Mouse (Mus musculus): ENCODE measurements around the gene Spata13. TPM values are rescaled to one million over a fixed set of nuclear protein-coding genes. Genes with fewer than 3 reads are reported as not detected.

Spata13 gene
- polyA plus RNA-seq, 1 experiment from 2014 or later: 14.0 TPM

DNA sequence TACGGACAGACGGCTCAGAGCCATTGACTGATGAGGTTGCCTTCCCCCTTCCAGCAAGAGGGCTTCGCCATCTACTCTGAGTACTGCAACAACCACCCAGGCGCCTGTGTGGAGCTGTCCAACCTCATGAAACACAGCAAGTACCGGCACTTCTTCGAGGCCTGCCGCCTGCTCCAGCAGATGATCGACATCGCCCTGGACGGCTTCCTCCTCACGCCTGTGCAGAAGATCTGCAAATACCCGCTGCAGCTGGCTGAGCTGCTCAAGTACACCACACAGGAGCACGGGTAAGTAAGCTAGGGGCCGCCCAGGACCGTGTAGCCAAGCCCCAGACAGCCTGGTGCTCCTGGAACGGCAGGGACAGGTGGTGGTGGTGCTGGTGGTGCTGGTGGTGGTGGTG lies 117.8 kb downstream of the Spata13 start:
- Histone ChIP-seq H3K27me3 (ENCODE audit: low read depth, poor library complexity, severe bottlenecking) (no peaks in the 10 kb centered on the region), H3K4me1 (no peaks in the 10 kb centered on the region), H3K9me3 (replicated peaks) (no peaks in the 10 kb centered on the region), H3K4me3 (no peak overlapping the region), H3K36me3 (peaks cover 35% of the 10 kb centered on the region), H3K27ac (no peak overlapping the region)
- WGBS: 95% methylated on average over 16 of the region's 16 CpGs
- no peak for DNase-seq (ENCODE audit: low spot score)

DNA sequence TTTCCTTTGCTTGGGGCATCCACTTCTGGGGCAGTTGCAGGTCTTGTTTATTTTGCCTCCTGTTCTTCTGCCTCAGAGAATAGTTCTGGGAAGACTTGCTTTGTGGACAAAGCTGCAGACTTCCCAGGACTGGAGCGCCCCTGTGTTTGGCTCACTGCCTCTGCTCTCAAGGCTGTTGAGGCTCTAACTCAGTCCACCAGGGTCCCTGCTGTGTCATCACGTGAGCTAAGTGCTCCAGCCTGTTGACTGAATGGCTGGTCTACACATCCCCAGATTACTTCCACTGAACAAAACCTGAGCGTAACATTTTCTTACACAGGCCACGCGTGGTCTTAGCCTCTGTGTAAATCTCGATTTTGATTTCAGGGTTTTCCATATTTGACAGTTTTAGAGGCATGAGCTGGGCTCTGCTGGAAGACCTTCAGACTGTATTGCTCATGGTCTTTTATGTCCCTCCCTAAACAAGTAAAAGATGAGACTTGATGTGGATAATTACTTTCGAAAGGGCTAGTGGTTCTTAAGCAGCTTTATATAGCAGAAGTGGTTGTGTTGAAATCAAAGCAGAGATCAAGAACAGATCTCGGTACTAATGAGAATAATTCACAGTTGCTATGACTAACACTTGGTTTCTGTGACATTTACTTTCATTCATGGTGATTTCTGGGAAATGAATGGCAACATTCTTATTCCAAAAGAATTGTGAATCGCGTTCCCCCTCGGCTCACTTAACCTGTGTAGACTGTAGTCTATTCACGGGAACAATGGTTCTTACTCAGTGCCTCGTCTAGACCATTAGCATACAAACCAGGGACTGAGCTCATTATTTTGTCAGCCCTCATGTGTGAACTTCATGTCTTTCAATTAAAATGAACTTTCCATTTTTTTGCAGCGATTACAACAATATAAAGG lies 119.3 kb downstream of the Spata13 start:
- Histone ChIP-seq H3K36me3 (peaks cover 26% of the 10 kb centered on the region), H3K27ac (no peak overlapping the region), H3K9me3 (replicated peaks) (no peaks in the 10 kb centered on the region), H3K27me3 (ENCODE audit: low read depth, poor library complexity, severe bottlenecking) (no peaks in the 10 kb centered on the region), H3K4me3 (no peak overlapping the region), H3K4me1 (no peaks in the 10 kb centered on the region)
- 92% methylated on average over 14 of the region's 14 CpGs for WGBS
- DNase-seq (ENCODE audit: low spot score): no peak

DNA sequence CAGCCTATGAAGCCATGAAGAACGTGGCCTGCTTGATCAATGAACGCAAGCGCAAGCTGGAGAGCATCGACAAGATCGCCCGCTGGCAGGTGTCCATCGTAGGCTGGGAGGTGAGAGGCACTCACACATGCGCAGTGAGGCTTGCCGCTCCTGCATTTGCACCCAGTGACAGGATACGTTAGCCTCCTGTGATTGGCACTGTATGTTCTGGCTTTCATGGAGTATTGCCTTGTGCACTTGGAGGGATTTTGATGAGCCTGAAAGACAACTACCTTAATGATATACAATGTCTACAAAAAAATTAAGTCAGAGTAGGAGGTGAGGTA lies 120.0 kb downstream of the Spata13 start:
- Histone ChIP-seq H3K9me3 (replicated peaks) (no peaks in the 10 kb centered on the region), H3K4me1 (no peaks in the 10 kb centered on the region), H3K4me3 (no peak overlapping the region), H3K27ac (no peak overlapping the region), H3K27me3 (ENCODE audit: low read depth, poor library complexity, severe bottlenecking) (no peaks in the 10 kb centered on the region), H3K36me3 (peaks cover 25% of the 10 kb centered on the region)
- WGBS: 97% methylated on average over 10 of the region's 10 CpGs
- DNase-seq (ENCODE audit: low spot score): no peak

DNA sequence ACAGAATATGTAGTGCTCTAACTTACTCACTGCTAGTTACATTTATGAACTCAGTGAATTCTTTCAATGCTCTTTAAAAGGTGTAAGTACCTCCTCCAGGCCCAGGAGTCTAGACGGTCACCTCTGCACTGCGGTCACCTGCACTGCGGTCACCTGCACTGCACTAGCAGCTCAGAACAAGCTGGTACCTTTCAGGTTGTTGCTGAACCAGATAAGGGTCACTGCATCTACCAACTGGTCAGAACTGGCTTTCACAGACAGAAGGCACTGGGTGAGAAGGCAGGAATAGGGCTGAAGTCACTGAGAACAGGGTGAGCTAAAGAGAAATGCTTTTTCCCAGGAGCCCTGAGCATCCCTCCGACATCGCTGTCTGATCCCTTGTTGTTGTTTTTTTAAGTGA lies 120.9 kb downstream of the Spata13 start:
- H3K9me3 ChIP-seq (replicated peaks): no peaks in the 10 kb centered on the region
- H3K27me3 ChIP-seq (ENCODE audit: low read depth, poor library complexity, severe bottlenecking): no peaks in the 10 kb centered on the region
- 98% methylated on average over 5 of the region's 5 CpGs for WGBS
- no peak overlapping the region for H3K4me3 ChIP-seq
- no peaks in the 10 kb centered on the region for H3K4me1 ChIP-seq
- peaks cover 28% of the 10 kb centered on the region for H3K36me3 ChIP-seq
- DNase-seq (ENCODE audit: low spot score): no peak
- no peak overlapping the region for H3K27ac ChIP-seq

DNA sequence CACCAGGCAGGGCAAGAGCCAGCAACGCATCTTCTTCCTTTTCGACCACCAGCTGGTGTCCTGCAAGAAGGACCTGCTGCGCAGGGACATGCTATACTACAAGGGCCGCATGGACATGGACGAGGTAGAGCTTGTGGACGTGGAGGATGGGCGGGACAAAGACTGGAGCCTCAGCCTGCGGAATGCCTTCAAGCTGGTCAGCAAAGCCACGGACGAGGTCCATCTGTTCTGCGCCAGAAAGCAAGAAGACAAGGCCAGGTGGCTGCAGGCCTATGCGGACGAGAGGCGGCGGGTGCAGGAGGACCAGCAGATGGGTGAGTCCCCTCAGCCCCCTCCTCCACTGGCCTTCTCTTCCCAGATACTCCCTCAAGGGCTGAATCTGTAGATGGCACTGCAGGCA lies 122.5 kb downstream of the Spata13 start:
- 95% methylated on average over 15 of the region's 15 CpGs for WGBS
- Histone ChIP-seq H3K4me1 (no peaks in the 10 kb centered on the region), H3K36me3 (peaks cover 39% of the 10 kb centered on the region), H3K27ac (no peak overlapping the region), H3K27me3 (ENCODE audit: low read depth, poor library complexity, severe bottlenecking) (no peaks in the 10 kb centered on the region), H3K4me3 (no peak overlapping the region), H3K9me3 (replicated peaks) (no peaks in the 10 kb centered on the region)
- DNase-seq (ENCODE audit: low spot score): no peak

DNA sequence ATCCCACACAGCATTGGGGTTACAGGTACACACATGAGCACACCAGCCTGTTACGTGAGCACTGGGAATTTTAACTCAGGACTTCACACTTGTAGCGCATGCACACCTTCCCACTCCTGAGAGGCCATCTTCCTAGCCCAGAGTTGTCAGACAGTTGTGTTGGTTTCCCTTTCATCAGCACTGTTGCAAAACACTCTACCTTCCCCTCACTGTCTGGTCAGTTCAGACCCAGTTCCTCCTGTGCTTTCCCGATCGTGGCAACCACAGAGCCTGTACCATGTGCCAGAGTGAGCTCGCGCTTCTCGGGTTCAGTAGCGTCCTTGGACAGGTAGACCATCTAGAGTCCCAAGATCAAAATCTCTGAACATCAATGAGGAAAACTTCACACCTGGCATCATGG lies 123.5 kb downstream of the Spata13 start:
- H3K9me3 ChIP-seq (replicated peaks): no peaks in the 10 kb centered on the region
- DNase-seq (ENCODE audit: low spot score): no peak
- no peak overlapping the region for H3K27ac ChIP-seq
- H3K27me3 ChIP-seq (ENCODE audit: low read depth, poor library complexity, severe bottlenecking): no peaks in the 10 kb centered on the region
- no peak overlapping the region for H3K4me3 ChIP-seq
- 97% methylated on average over 8 of the region's 8 CpGs for WGBS
- peaks cover 32% of the 10 kb centered on the region for H3K36me3 ChIP-seq
- no peaks in the 10 kb centered on the region for H3K4me1 ChIP-seq

DNA sequence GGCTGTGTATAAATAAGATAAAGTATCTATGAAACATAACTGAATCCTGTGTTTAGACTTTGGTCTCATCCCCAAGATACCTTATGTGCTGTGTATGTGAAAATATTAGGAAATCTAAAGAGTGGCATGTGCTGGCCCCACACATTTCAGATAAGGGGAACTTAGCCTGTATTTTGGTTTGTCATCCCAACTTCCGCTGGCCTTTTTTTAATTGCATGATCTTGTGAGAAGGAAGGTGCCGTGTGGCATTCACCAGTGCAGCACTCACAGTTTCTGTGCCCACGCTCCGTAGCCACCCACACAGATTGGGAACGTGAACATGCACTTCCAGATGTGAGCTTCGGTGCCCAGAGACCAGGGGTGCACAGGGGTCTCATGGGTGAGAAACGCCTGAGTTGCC lies 123.9 kb downstream of the Spata13 start:
- Histone ChIP-seq H3K9me3 (replicated peaks) (no peaks in the 10 kb centered on the region), H3K36me3 (peaks cover 32% of the 10 kb centered on the region), H3K4me1 (no peaks in the 10 kb centered on the region), H3K27ac (no peak overlapping the region), H3K4me3 (no peak overlapping the region), H3K27me3 (ENCODE audit: low read depth, poor library complexity, severe bottlenecking) (no peaks in the 10 kb centered on the region)
- no peak for DNase-seq (ENCODE audit: low spot score)
- WGBS: 92% methylated on average over 7 of the region's 7 CpGs

DNA sequence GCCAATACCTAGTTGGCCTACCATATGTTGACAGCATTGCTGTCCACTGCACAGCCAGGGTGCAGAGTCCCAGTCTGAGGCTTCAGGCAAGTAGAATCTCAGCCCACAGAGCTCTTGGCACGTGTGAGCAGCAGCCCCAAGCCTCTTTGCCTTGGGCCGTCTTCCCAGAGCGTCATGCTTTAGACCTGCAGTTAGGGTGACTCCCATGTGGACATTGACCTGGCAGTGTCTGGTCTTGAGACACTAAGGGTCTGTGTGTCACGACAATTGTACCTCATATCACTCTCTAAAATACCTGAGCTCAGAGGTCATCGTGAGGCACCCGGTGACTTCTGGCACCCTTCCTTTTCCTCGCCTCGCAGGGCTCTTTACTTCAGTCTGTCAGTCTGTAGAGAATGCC lies 125.3 kb downstream of the Spata13 start:
- Histone ChIP-seq H3K36me3 (peaks cover 32% of the 10 kb centered on the region), H3K27me3 (ENCODE audit: low read depth, poor library complexity, severe bottlenecking) (no peaks in the 10 kb centered on the region), H3K4me1 (no peaks in the 10 kb centered on the region), H3K9me3 (replicated peaks) (no peaks in the 10 kb centered on the region), H3K27ac (no peak overlapping the region), H3K4me3 (no peak overlapping the region)
- DNase-seq (ENCODE audit: low spot score): no peak
- WGBS: 94% methylated on average over 8 of the region's 8 CpGs

DNA sequence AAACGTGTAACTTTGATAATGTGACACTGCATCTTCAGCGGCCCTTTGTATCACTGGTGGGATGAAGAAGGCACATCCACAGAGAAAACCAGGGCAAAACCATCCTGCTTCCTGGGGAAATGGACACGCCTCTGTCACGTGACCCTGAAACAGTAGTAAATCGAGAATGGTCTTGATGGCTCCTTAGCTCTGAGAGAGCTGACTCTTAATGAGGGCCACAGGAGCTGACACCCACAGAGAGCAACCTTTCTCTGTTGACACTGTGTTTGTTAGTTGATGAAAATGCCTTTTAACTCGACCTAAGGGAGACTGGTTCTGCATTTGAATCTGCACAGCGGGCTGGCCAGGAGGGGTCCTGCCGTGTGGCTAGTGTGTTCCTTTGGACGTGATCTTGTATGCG lies 128.0 kb downstream of the Spata13 start:
- DNase-seq (ENCODE audit: low spot score): no peak
- Histone ChIP-seq H3K27me3 (ENCODE audit: low read depth, poor library complexity, severe bottlenecking) (no peaks in the 10 kb centered on the region), H3K36me3 (peaks cover 21% of the 10 kb centered on the region), H3K4me1 (peaks cover 8% of the 10 kb centered on the region), H3K9me3 (replicated peaks) (no peaks in the 10 kb centered on the region), H3K4me3 (no peak overlapping the region), H3K27ac (no peak overlapping the region)
- 78% methylated on average over 10 of the region's 10 CpGs for WGBS

DNA sequence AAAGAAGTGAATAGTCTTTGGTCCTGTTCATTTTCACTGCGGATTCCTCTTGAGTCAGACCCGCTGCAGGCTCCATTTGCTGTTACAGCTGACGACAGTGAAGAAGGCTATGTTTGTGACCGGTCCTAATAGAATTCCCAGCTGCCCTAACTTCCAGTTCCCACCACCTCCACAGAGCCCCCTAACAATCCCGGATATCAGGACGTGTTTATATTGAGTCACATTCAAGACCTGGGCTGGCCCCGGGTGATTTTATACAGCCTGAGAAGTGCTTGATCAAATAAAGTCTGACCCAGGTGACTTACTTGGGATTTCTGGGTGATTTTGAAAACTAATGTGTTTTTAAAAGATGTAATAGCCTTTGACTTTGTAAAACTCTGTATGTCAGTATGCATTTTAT lies 129.0 kb downstream of the Spata13 start:
- Histone ChIP-seq H3K4me1 (peaks cover 8% of the 10 kb centered on the region), H3K9me3 (replicated peaks) (no peaks in the 10 kb centered on the region), H3K4me3 (no peak overlapping the region), H3K27ac (no peak overlapping the region), H3K36me3 (peaks cover 17% of the 10 kb centered on the region), H3K27me3 (ENCODE audit: low read depth, poor library complexity, severe bottlenecking) (no peaks in the 10 kb centered on the region)
- 86% methylated on average over 7 of the region's 7 CpGs for WGBS
- DNase-seq (ENCODE audit: low spot score): no peak

DNA sequence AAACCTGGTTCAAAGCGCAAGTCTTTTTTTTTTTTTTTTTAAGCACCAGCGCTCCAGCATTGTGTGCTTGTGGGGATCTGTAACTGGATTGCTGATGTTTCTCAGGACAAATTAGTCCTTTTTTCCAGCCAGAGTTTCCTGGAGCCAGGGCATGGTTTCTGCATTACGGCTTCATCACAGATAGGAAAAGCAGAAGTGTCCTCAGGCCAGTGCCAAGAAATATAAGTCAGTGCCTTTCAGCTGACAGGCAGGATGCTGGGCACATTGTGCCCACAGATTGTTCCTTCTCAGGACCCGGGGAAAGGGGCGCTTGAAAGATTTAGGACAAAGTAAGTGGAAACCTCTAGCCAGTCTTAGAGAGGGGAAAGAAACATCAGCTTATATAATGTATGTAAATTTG lies 129.9 kb downstream of the Spata13 start:
- no peak for DNase-seq (ENCODE audit: low spot score)
- Histone ChIP-seq H3K27me3 (ENCODE audit: low read depth, poor library complexity, severe bottlenecking) (no peaks in the 10 kb centered on the region), H3K36me3 (peaks cover 17% of the 10 kb centered on the region), H3K27ac (no peak overlapping the region), H3K4me1 (peaks cover 8% of the 10 kb centered on the region), H3K4me3 (no peak overlapping the region), H3K9me3 (replicated peaks) (no peaks in the 10 kb centered on the region)
- WGBS: 94% methylated on average over 5 of the region's 5 CpGs

DNA sequence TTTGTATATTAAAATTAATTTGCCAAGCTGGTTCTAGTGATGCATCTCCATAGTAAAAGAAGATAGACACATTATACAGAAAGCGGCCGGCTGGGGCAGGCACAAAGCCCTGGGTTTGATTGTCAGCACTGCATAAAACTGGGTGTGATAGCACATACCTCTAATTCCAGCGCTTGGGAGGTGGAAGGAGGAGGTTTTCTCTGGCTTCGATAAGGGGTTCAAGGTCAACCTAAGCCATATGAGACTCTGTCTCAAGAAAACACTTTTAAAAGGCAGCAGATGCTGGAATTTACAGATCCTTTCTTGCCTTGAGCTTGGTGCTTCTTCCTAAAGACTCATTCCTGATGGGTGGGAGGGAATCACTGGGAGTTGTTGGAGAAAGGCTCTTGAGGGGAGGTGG lies 130.7 kb downstream of the Spata13 start:
- Histone ChIP-seq H3K27me3 (ENCODE audit: low read depth, poor library complexity, severe bottlenecking) (no peaks in the 10 kb centered on the region), H3K36me3 (peaks cover 14% of the 10 kb centered on the region), H3K27ac (no peak overlapping the region), H3K4me1 (peaks cover 8% of the 10 kb centered on the region), H3K4me3 (no peak overlapping the region), H3K9me3 (replicated peaks) (no peaks in the 10 kb centered on the region)
- DNase-seq (ENCODE audit: low spot score): no peak
- 76% methylated on average over 4 of the region's 4 CpGs for WGBS

DNA sequence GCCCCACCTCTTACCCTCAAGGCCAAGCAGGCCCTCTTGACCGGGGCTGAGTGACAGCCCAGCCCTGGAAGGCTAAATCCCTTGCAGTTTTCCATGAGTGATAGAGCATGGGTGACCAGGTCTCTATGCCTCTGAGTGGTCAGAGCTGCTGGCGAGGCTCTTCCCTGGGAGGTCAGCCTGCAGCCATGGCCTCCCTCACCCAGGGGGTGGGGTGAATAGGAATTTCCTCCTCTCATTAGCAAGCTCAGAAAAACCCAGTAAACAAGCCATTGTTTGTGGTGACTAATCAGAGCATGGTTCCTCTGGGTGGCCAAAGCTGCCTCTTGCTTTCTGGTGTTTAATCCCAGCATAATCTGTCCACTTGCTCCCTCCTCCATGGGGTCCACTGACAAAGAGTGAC lies 131.2 kb downstream of the Spata13 start:
- no peak overlapping the region for H3K27ac ChIP-seq
- H3K27me3 ChIP-seq (ENCODE audit: low read depth, poor library complexity, severe bottlenecking): no peaks in the 10 kb centered on the region
- no peaks in the 10 kb centered on the region for H3K9me3 ChIP-seq (replicated peaks)
- peaks cover 8% of the 10 kb centered on the region for H3K4me1 ChIP-seq
- H3K36me3 ChIP-seq: peaks cover 11% of the 10 kb centered on the region
- no peak overlapping the region for H3K4me3 ChIP-seq
- WGBS: 82% methylated on average over 2 of the region's 2 CpGs
- DNase-seq (ENCODE audit: low spot score): no peak

DNA sequence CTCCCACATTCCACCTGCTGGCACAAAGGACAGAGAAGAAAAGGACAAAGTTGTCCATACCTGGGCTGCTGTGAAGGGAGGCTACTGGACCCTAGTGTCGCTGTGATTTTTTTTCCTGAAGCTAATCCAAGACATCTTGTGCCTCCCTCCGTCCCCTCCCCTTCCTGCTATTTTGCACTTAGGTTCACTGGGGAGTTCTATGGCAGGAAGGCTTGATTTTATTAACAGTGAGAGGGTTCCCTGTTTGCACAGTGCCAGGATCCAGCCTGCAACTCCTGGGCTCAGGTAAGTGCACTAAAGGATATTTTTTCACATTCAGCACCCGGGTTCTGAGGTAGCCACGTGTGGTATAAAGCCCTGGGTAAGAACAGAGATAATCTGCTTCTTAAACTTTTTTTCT lies 134.1 kb downstream of the Spata13 start, which contains the start of gene C1qtnf9:
Gene C1qtnf9, plus strand, starts transcription at position 251 of the 400 bp plus-strand sequence.
- DNase-seq (ENCODE audit: low spot score): no peak
- Histone ChIP-seq H3K36me3 (no peaks in the 10 kb centered on the region), H3K4me1 (peaks cover 8% of the 10 kb centered on the region), H3K27me3 (ENCODE audit: low read depth, poor library complexity, severe bottlenecking) (no peaks in the 10 kb centered on the region), H3K9me3 (replicated peaks) (no peaks in the 10 kb centered on the region), H3K27ac (no peak within 1 kb of the TSS), H3K4me3 (no peak within 1 kb of the TSS)
- WGBS: 74% methylated on average over 4 of the region's 4 CpGs
